Mouse (Mus musculus): ENCODE measurements at regions not wholly inside any gene's neighbourhood (a gene's known extent, or its start where the extent isn't known, plus 50 kb on each side); places are given as distances from the start of the nearest gene placed in this dataset.

- no peak for ATAC-seq (replicated peaks; ENCODE audit: poor library complexity, severe bottlenecking)
Observed at GRCm38 (mm10) chr2:138123331-138123730, 133.0 kb upstream of the Btbd3 start.

GRCm38 (mm10) chr2:138120868-138121267 lies 135.5 kb upstream of the Btbd3 start:
- ATAC-seq (replicated peaks; ENCODE audit: poor library complexity, severe bottlenecking), result no peak

GRCm38 (mm10) chr2:138120131-138120530 lies 136.2 kb upstream of the Btbd3 start:
- ATAC-seq (replicated peaks; ENCODE audit: poor library complexity, severe bottlenecking), result no peak

- ATAC-seq (replicated peaks; ENCODE audit: poor library complexity, severe bottlenecking), result no peak
Observed at GRCm38 (mm10) chr2:138099777-138100176, 156.6 kb upstream of the Btbd3 start.

- no peak for ATAC-seq (replicated peaks; ENCODE audit: poor library complexity, severe bottlenecking)
Observed at GRCm38 (mm10) chr2:138085390-138085789, 171.0 kb upstream of the Btbd3 start.

- no peak for ATAC-seq (replicated peaks; ENCODE audit: poor library complexity, severe bottlenecking)
Observed at GRCm38 (mm10) chr2:138084564-138085283, 171.6 kb upstream of the Btbd3 start.

- ATAC-seq (replicated peaks; ENCODE audit: poor library complexity, severe bottlenecking), result no peak
Observed at GRCm38 (mm10) chr2:138074020-138074613, 182.2 kb upstream of the Btbd3 start.

GRCm38 (mm10) chr2:138072165-138072728 lies 184.1 kb upstream of the Btbd3 start:
- no peak for ATAC-seq (replicated peaks; ENCODE audit: poor library complexity, severe bottlenecking)

- ATAC-seq (replicated peaks; ENCODE audit: poor library complexity, severe bottlenecking), result no peak
Observed at GRCm38 (mm10) chr2:138053081-138053480, 203.3 kb upstream of the Btbd3 start.

GRCm38 (mm10) chr2:138048341-138048740 lies 208.0 kb upstream of the Btbd3 start:
- no peak for ATAC-seq (replicated peaks; ENCODE audit: poor library complexity, severe bottlenecking)

GRCm38 (mm10) chr2:138047781-138048201 lies 208.6 kb upstream of the Btbd3 start:
- ATAC-seq (replicated peaks; ENCODE audit: poor library complexity, severe bottlenecking), result no peak

GRCm38 (mm10) chr2:138047361-138047760 lies 209.0 kb upstream of the Btbd3 start:
- no peak for ATAC-seq (replicated peaks; ENCODE audit: poor library complexity, severe bottlenecking)

GRCm38 (mm10) chr2:138046918-138047317 lies 209.4 kb upstream of the Btbd3 start:
- no peak for ATAC-seq (replicated peaks; ENCODE audit: poor library complexity, severe bottlenecking)

GRCm38 (mm10) chr2:138045933-138046642 lies 210.3 kb upstream of the Btbd3 start:
- ATAC-seq (replicated peaks; ENCODE audit: poor library complexity, severe bottlenecking), result no peak

- no peak for ATAC-seq (replicated peaks; ENCODE audit: poor library complexity, severe bottlenecking)
Observed at GRCm38 (mm10) chr2:138040706-138041105, 215.7 kb upstream of the Btbd3 start.

- ATAC-seq (replicated peaks; ENCODE audit: poor library complexity, severe bottlenecking), result no peak
Observed at GRCm38 (mm10) chr2:138040302-138040701, 216.1 kb upstream of the Btbd3 start.

GRCm38 (mm10) chr2:138034123-138034736 lies 222.1 kb upstream of the Btbd3 start:
- ATAC-seq (replicated peaks; ENCODE audit: poor library complexity, severe bottlenecking), result no peak

- ATAC-seq (replicated peaks; ENCODE audit: poor library complexity, severe bottlenecking), result peak; percentile 79
Observed at GRCm38 (mm10) chr2:138033379-138034122, 222.8 kb upstream of the Btbd3 start.

GRCm38 (mm10) chr2:138027411-138027810 lies 229.0 kb upstream of the Btbd3 start:
- no peak for ATAC-seq (replicated peaks; ENCODE audit: poor library complexity, severe bottlenecking)

- no peak for ATAC-seq (replicated peaks; ENCODE audit: poor library complexity, severe bottlenecking)
Observed at GRCm38 (mm10) chr2:138023558-138023957, 232.8 kb upstream of the Btbd3 start.

Data from granulocyte monocyte progenitor cell, adult 5-6 weeks (primary cell).